Mouse (Mus musculus): ENCODE measurements around the gene Zdhhc19.
"Not testable (repeated sequence)": the region's sequence is repeated elsewhere in the genome, so short reads cannot be mapped to it uniquely, and the experiment has no call there.

Zdhhc19 gene

GRCm38 (mm10) chr16:32487234-32488111, 8.6 kb upstream of the Zdhhc19 start, which contains the start of gene Slc51a:
Slc51a (minus strand) TSS chr16:32487879.
- peak; percentile 84 for DNase-seq

DNA sequence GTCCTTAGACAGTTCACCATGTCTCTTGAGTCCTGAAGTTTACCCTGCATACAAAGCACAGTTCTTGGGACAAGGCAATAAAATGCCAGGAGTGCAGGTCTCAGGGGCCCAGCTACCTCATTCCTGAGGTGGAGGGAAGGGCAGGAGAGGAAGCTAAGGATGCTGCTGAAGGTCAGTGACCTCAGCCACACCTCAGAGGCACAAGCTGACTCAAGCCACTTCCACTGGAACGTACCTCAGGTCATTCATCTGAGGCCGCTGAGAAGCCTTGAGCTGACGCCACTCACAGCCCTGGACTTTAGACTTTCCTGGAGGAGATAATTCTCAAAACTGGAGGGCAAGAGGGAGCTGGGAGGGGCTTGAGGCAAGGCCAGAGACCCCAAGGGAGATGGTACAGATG, 7.1 kb upstream of the Zdhhc19 start:
- peak; percentile 73 for DNase-seq

DNA sequence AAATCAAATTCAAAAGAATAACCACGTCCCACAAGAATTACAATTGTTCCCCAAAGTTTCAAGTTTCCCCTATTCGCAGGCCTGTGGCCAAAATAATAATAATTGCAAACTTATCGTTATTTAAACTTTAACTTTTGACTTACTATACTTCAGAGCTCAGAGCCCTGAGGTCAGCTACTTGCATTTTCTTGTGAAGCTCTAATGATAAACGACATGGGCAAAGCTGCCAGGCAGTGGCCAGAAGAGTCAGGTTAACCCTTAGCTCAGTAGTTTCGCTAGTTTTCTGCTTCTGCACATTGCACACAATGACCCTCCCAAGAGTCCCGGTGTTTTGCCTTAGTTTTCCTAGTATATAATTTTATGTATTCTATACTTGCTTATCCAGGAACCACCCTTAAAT, 1.7 kb upstream of the Zdhhc19 start:
- DNase-seq, result not testable (repeated sequence)

DNA sequence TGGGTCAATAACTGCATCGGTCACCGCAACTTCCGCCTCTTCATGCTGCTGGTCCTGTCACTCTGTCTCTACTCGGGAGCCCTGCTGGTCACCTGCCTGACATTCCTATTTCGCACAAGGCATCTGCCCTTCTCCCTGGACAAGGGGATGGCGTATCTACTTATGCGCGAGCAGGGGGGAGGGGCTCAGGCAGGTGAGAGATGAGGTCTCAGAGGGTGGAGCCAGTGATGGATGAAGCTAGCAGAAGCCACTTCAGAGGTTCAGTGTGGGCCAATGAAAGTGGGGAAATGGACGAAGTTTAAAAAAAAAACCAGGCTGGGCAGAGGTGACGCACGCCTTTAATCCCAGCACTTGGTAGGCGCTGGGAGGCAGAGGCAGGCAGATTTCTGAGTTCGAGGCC, 2.9 kb downstream of the Zdhhc19 start:
- no peak for DNase-seq

DNA sequence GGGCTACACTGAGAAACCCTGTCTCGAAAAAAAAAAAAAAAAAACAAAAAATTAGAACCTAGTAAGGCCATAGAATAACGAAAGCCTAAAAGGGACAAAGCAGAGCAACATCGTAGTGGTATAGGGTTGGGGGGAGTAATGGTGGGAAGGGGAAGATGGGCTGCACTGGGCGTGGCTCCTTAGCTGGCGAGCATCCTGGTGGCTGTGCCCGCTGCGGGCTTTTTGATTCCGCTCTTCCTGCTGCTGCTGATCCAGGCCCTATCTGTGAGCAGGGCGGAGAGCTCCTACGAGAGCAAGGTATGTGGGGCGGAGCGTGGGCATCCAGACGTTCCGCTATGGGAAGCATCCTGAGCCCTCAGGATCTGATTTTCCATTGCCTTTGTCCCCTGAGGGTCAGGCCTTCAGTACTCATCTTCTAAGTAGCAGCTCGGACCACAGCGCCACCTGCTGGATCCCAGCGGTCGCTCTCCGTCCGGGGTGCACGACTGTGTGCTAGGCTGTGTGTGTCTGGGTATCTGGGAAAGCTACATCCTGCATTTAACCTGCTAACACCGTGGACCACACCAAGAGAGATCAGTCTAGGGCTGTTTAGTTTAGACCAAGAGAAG, 3.5 kb downstream of the Zdhhc19 start:
- peak; percentile 95 for DNase-seq

- no peak for DNase-seq
Measured at GRCm38 (mm10) chr16:32501459-32501858, 5.4 kb downstream of the Zdhhc19 start.

GRCm38 (mm10) chr16:32502621-32503335, 6.7 kb downstream of the Zdhhc19 start:
- DNase-seq, result no peak

GRCm38 (mm10) chr16:32503633-32504032, 7.6 kb downstream of the Zdhhc19 start:
- DNase-seq, result no peak

- DNase-seq, result peak; percentile 85
Measured at GRCm38 (mm10) chr16:32506298-32506697, 10.2 kb downstream of the Zdhhc19 start.

DNA sequence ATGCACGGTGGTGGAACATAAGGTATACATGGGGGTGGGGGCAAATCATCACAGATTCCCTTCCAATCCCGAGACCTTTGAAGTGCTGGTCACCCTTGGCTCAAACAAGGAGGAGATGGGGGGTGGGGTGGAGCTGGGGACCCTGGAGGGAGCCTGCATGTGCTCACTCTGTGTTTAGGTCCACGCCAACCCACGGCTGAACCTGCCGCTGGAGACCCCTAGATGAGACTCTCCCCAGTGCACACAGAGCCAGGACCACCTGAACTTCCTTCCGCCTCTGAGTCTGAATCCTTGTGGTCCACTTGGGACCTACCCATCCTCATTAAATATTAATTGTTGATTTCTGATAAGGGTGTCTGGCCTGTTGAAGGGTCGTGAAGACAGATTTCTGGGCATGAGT, 10.8 kb downstream of the Zdhhc19 start:
- DNase-seq, result peak; percentile 82

GRCm38 (mm10) chr16:32507407-32507806, 11.3 kb downstream of the Zdhhc19 start:
- DNase-seq, result peak; percentile 92

GRCm38 (mm10) chr16:32508035-32508434, 12.0 kb downstream of the Zdhhc19 start:
- peak; percentile 78 for DNase-seq

DNA sequence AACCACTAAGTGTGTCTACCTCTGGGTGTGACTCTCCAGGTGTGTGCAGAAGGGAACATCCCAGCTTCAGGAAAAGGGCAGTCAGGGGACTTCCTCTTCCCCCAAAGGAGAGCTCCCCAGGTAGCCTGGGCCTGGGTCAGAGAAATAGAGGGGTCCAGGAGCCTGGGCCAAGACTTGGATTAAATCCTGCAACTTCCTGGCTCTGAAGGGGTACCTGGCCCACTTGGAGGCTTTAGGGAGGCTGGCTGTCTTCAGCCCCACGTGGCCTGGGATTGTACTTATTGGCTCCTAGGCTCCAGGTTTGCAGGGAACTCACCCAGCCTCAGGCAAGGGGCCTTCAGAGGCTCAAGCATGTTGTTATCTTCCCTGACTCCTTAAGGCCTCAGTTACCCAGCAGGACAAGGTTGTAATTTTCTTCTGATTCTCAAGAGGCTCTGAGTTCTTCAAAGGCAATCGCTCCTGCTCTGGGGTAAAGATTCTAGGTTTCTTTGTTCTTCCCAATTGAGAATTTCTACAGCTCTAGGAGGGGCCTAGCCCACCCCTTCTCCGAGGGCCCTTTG, 12.5 kb downstream of the Zdhhc19 start:
- no peak for DNase-seq

DNA sequence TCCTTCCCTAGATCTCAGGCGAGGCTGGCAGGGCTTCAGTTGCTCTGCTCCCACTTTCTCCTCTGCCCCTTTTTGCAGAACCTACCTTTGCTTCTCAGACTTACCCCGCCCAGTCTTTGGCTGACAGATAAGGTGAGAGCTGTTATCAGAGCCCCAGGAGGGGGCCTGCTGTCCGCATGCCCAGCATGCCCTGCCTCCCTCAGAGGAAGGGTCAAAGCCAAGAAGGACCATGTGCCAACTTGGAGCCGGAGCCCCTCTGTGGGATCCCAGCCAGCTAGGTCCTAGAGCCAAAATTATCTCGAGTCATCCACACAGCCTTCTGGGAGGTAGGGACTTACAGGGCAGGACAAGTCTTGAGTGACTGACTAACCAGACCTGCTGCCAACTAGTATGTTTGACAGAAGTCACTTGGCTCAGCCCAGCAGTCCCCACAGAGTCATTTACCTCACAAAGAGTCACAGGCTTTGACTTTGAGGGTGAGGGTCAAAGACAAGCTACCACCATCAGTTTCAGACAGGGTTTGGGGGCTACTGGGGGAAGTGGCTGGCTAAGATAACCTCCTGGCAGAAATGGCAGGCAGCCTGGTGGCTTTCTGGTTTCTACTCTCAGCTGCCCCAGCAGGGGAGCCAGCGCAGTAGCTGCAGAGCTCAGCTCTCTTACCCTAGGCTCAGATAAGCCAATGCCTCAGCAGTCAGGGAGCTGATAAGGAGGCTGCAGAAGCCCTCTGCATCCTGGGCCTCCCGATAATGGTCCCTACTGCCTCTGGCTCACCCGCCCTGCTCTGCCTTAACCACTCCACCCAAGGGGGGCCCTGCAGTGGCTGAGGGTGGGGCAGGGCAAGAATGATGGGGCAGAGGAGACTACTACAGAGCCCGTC, 13.2 kb downstream of the Zdhhc19 start:
- DNase-seq, result peak; percentile 94

- no peak for DNase-seq
Measured at GRCm38 (mm10) chr16:32510399-32511337, 14.6 kb downstream of the Zdhhc19 start.

DNA sequence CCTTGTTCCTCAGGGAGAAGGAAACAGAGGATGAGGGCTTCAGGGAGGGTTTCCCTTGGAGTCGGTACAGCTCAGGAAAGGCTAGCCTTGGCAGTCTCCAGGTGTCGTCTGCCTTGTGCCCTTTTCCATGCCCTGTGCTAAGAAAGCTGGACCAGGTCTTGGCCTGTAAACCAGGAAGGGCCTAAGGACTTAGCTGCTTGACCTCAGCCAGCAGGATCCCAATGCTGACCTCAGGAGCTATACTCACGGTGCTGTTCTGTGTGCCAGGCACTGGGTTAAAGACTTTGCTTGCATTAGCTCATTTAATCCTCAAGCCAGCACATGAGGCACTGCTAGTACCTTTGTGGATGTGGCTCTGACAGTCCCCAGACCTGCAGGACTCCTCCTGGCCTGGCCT, 15.3 kb downstream of the Zdhhc19 start:
- no peak for DNase-seq

DNA sequence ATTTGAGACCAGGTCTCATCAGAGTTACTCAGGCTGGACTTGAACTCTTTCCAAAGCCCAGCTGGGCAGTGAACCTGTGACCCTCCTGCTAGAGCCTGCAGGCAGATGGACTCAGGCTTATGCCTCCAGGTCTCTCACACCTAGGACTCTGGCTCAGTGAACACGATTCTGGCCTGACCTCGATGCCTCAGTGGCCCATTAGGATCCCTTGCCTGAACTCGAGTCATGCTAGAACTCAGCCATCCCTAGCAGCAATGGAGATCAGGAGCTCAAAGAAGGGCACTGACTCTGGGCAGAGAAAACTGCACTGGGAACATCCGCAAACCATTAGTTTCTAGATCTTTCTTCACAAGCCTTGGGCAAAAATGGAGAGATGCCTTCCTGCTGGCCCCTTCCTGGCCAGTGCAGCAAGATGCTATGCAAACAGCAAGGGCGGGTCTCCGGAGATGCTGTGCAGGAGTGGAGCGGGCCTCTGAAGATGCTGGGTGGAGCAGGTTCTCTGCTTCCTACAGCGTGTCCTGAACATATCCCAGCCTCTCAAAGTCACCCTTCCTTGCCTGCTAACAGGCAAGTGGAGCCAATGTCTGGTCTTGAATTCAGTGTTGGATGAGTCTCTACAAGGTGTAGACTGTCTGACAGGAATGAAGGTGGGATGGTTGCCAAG, 15.9 kb downstream of the Zdhhc19 start:
- peak; percentile 62 for DNase-seq

- DNase-seq, result no peak
Measured at GRCm38 (mm10) chr16:32512921-32513320, 16.9 kb downstream of the Zdhhc19 start.

DNA sequence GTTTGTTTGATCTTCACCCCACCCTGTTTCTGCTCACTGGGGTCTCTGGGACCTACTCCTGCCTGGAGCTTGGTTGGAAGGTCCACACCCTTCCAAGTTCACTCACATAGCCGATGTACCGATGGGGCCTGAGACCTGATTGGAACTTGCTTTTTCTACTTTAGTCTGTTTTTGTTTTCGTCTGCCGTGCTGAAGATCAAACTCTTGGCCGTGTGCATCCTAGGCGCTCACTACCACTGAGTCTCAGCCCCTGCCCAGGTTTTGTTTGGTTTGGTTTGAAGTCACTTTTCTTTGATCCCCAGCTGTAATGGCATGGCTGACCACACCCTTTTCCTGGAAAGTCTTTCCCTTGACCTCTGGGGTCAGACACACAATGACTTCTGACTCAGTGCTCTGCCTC, 17.3 kb downstream of the Zdhhc19 start:
- no peak for DNase-seq

- DNase-seq, result peak; percentile 80
Measured at GRCm38 (mm10) chr16:32513948-32514347, 17.9 kb downstream of the Zdhhc19 start.
